Mouse (Mus musculus) intestine, embryonic 16.5 days (tissue): ENCODE measurements around the gene Ccne1. TPM values are rescaled to one million over a fixed set of nuclear protein-coding genes. Genes with fewer than 3 reads are reported as not detected.
A peak's percentile ranks its signal among the peaks of the same experiment; 100 is the strongest.

Source experiments
- ATAC-seq: fragments of 200-750 bp; cut with Nextera tagmentation; 2 replicates; pipeline ENCODE4 v1.8.0; 2017; ENCODE audit warnings: moderate TSS enrichment, moderate library complexity
- H3K27ac ChIP-seq: fragments of 300-500 bp; sonication (generic); 2 replicates; pipeline ENCODE4 v1.5.1; 2014; ENCODE audit warnings: mild to moderate bottlenecking, low read length
- H3K27me3 ChIP-seq: fragments of 300-500 bp; sonication (generic); replicated peaks from 2 replicates; pipeline ENCODE4 v1.6.1; 2014; ENCODE audit warnings: low read length, control low read depth, mixed read lengths; ENCODE audit not compliant: control insufficient read depth, insufficient read depth
- H3K36me3 ChIP-seq: fragments of 300-500 bp; sonication (generic); 2 replicates; pipeline ENCODE4 v1.6.1; 2014; ENCODE audit warnings: low read length, control low read depth; ENCODE audit not compliant: control insufficient read depth, insufficient read depth
- H3K4me1 ChIP-seq: fragments of 300-500 bp; sonication (generic); 2 replicates; pipeline ENCODE4 v1.6.1; 2014; ENCODE audit warnings: low read length, control low read depth, mixed read lengths; ENCODE audit not compliant: control insufficient read depth, insufficient read depth
- H3K4me2 ChIP-seq: fragments of 300-500 bp; sonication (generic); 2 replicates; pipeline ENCODE4 v1.6.1; 2014; ENCODE audit warnings: low read depth, low read length, control low read depth
- H3K4me3 ChIP-seq: fragments of 300-500 bp; sonication (generic); 2 replicates; pipeline ENCODE4 v1.5.1; 2014; ENCODE audit warnings: mild to moderate bottlenecking, low read length
- H3K9ac ChIP-seq: fragments of 300-500 bp; sonication (generic); 2 replicates; pipeline ENCODE4 v1.6.1; 2014; ENCODE audit warnings: low read depth, low read length
- H3K9me3 ChIP-seq: fragments of 300-500 bp; sonication (generic); 2 replicates; pipeline ENCODE4 v1.6.1; 2016; ENCODE audit warnings: low read length, control low read depth; ENCODE audit not compliant: control insufficient read depth
- WGBS: fragments of 180-500 bp; shearing (Covaris S2); extraction: QIAGEN DNeasy Blood & Tissue Kit; methylation state at CpG from one replicate; pipeline ENCODE4 v1.1.7; 2014; 5-methylcytosine and 5-hydroxymethylcytosine counted together
- polyA plus RNA-seq: library from polyadenylated mRNA; unstranded; fragments of >200 nt; fragmentation: Nextera tagmentation; extraction: Ambion mirVana; gene quantifications from 2 replicates; pipeline ENCODE4 v1.2.1, GENCODE M21; 2015

The Ccne1 gene
- polyA plus RNA-seq, 1 experiment from 2014 or later, result 55.9 TPM

GRCm38 (mm10) chr7:38085573-38086211 is 21.6 kb downstream of the Ccne1 start:
- no peaks in the 10 kb centered on the region for H3K9me3 ChIP-seq

DNA sequence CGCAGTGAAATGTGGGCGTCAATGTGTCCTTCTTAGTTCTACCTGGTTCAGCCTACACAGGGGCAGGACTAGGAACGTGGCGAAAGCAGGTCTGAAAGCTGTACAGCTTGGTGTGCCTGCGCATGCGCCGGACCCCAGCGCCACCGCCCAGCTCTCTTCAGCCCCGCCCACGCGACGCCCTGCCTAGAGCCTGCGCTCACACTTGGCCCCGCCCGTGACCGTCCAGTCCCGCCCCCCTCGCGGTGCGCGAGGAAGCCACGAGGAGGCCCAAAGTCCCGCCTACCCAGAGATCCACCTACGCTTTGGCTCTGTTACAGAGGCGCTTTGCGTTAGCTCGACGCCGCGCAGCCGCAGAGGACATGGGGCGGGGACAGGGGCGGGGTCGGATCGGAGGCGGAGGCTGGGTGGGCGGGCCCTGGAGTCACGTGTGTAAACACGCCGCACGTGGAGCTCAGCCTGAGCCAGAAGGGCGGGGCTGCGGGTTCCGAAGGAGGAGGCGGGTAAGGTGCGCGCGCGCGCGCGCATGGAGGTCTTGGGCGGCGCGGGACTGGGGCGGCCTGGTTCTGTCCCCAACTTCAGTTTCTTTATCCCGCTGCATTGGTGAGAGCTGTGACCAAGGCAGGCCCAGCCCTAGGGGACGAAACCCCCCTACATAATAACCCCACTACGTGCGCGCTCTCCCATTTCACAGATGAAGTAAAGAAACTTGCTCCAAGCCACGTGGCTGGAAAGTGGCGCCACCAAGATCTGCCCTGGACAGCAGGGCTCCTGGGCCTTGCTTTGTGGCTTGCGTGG is 22.4 kb downstream of the Ccne1 start:
- Histone ChIP-seq H3K4me1 (peaks cover 14% of the 10 kb centered on the region), H3K4me3 (peak overlapping the region; percentile 54), H3K36me3 (no peaks in the 10 kb centered on the region), H3K9me3 (no peaks in the 10 kb centered on the region), H3K27ac (peak overlapping the region; percentile 84), H3K9ac (peak overlapping the region; percentile 69), H3K4me2 (peak overlapping the region; percentile 83), H3K27me3 (no peaks in the 10 kb centered on the region)
- ATAC-seq, result peak; percentile 96
- WGBS, result under 1% methylated on average over 65 of the region's 65 CpGs

More at GRCm38 (mm10) chr7:38085573-38086211, 21.6 kb downstream of the Ccne1 start:
- ATAC-seq, result peak; percentile 65
- H3K4me2 ChIP-seq, result peak overlapping the region; percentile 82
- H3K27me3 ChIP-seq, result no peaks in the 10 kb centered on the region
- H3K27ac ChIP-seq, result peak overlapping the region; percentile 84
- no peaks in the 10 kb centered on the region for H3K36me3 ChIP-seq
- H3K9ac ChIP-seq, result peak overlapping the region; percentile 54
- under 1% methylated on average over 35 of the region's 35 CpGs for WGBS
- peaks cover 14% of the 10 kb centered on the region for H3K4me1 ChIP-seq
- peak overlapping the region; percentile 54 for H3K4me3 ChIP-seq

DNA sequence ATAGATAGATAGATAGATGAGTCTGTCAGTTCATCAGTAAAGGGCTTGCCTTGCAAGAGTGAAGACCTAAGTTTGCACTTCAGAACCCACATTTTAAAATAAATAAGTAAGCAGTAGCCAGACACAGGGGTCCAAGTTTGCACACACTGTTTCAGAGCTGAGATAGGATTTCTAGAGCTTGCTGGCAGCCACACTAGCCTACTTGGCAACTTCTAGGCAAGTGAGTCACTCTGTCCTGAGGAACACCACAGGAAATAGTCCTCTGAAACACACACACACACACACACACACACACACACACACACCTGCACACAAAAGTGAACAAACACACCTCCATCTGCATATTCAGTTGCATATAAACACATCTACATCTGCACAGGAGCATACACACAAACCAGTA is 24.4 kb downstream of the Ccne1 start:
- Histone ChIP-seq H3K27me3 (no peaks in the 10 kb centered on the region), H3K36me3 (no peaks in the 10 kb centered on the region), H3K9ac (no peak overlapping the region), H3K4me3 (no peak overlapping the region), H3K27ac (no peak overlapping the region), H3K4me1 (peaks cover 14% of the 10 kb centered on the region), H3K9me3 (no peaks in the 10 kb centered on the region), H3K4me2 (no peak overlapping the region)
- ATAC-seq, result no peak

DNA sequence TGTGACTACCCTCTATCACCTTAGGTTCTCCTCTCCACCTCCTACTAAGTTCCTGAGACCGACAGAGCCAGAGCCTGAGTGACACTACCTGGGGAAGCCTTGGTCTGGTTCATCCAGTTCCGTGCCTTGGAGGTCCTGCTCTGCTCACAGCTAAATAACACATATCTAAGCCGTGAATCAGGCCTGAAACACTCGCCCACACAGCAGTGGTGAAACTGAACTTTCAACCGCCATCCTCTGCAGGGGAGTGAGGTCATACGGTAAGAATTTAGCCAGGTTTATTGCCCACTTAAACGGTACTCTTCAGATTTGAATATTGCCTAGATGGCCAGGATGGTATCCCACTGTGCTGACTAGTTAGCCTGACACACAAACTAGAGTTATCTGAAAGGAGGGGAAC is 30.1 kb downstream of the Ccne1 start:
- Histone ChIP-seq H3K9ac (no peak overlapping the region), H3K9me3 (no peaks in the 10 kb centered on the region), H3K4me3 (no peak overlapping the region), H3K27ac (no peak overlapping the region), H3K4me1 (no peaks in the 10 kb centered on the region; the same call in 1 of the 2 replicates), H3K27me3 (no peaks in the 10 kb centered on the region; the same call in 1 of the 2 replicates), H3K4me2 (no peak overlapping the region), H3K36me3 (no peaks in the 10 kb centered on the region)
- WGBS, result 46% methylated on average over 7 of the region's 7 CpGs
- peak; percentile 62 for ATAC-seq

- 68% methylated on average over 6 of the region's 6 CpGs for WGBS
- H3K4me1 ChIP-seq, result no peaks in the 10 kb centered on the region; the same call in 1 of the 2 replicates
- no peak overlapping the region for H3K4me3 ChIP-seq
- no peaks in the 10 kb centered on the region for H3K9me3 ChIP-seq
- no peak overlapping the region for H3K27ac ChIP-seq
- no peaks in the 10 kb centered on the region for H3K36me3 ChIP-seq
- no peak overlapping the region for H3K4me2 ChIP-seq
- no peak for ATAC-seq
- H3K27me3 ChIP-seq, result no peaks in the 10 kb centered on the region; the same call in 1 of the 2 replicates
- no peak overlapping the region for H3K9ac ChIP-seq
These were observed 31.8 kb downstream of the Ccne1 start for GRCm38 (mm10) chr7:38075487-38075886.

DNA sequence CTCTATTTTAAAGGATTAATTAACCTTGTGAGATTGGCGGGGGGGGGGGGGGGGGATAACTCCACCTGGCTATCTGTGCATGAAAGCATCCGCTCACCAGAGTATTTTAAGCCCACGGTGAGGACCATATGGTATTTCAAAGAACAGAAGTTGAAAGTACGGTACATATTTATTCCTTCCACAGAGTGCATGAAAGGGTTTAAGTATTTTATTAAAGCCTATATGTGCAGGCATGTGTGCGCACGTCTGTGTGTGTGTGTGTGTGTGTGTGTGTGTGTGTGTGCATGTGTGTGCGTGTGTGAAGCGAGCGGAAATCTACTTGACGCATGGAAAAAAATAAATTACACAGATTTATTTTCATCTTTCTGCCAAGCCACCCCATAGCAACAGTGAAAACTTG is 32.4 kb downstream of the Ccne1 start:
- Histone ChIP-seq H3K4me1 (no peaks in the 10 kb centered on the region; the same call in 1 of the 2 replicates), H3K9ac (no peak overlapping the region), H3K36me3 (no peaks in the 10 kb centered on the region), H3K27ac (no peak overlapping the region), H3K27me3 (no peaks in the 10 kb centered on the region; the same call in 1 of the 2 replicates), H3K4me3 (no peak overlapping the region), H3K9me3 (no peaks in the 10 kb centered on the region), H3K4me2 (no peak overlapping the region)
- WGBS, result 52% methylated on average over 9 of the region's 10 CpGs
- ATAC-seq, result no peak

- Histone ChIP-seq H3K4me1 (no peaks in the 10 kb centered on the region; the same call in 1 of the 2 replicates), H3K9ac (no peak overlapping the region), H3K36me3 (no peaks in the 10 kb centered on the region), H3K4me3 (no peak overlapping the region), H3K9me3 (no peaks in the 10 kb centered on the region), H3K4me2 (no peak overlapping the region), H3K27me3 (no peaks in the 10 kb centered on the region; the same call in 1 of the 2 replicates), H3K27ac (no peak overlapping the region)
- 6% methylated on average over 14 of the region's 14 CpGs for WGBS
- no peak for ATAC-seq
These were observed 32.8 kb downstream of the Ccne1 start for GRCm38 (mm10) chr7:38074514-38074913.

- Histone ChIP-seq H3K4me3 (no peak overlapping the region), H3K9ac (no peak overlapping the region), H3K36me3 (no peaks in the 10 kb centered on the region), H3K9me3 (no peaks in the 10 kb centered on the region), H3K27me3 (no peaks in the 10 kb centered on the region; the same call in 1 of the 2 replicates), H3K4me1 (no peaks in the 10 kb centered on the region; the same call in 1 of the 2 replicates), H3K27ac (no peak overlapping the region), H3K4me2 (no peak overlapping the region)
- peak; percentile 56; the same call in 1 of the 2 replicates for ATAC-seq
- 26% methylated on average over 3 of the region's 3 CpGs for WGBS
These were observed 33.6 kb downstream of the Ccne1 start for GRCm38 (mm10) chr7:38073782-38074181.

DNA sequence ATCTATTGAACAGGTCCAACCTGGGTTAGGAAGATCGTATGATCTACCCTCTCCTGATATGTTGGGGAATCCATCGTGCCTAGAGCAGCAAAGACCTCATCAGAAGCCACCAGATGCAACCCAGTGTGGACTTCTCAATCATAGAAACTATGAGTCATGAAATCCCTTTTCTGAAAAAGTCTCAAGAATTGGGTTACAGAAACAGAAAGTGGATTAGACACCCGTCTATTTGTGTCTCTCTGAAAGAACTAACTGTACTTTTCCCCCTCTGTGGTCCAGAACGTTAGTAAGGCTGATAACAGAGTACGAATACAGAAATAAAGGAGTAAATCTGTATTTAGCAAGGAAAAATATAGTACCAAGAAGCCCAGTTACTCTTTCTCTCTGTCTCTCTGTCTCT is 36.3 kb downstream of the Ccne1 start:
- Histone ChIP-seq H3K27ac (no peak overlapping the region), H3K9ac (no peak overlapping the region), H3K36me3 (no peaks in the 10 kb centered on the region), H3K4me1 (no peaks in the 10 kb centered on the region; the same call in 1 of the 2 replicates), H3K4me2 (no peak overlapping the region), H3K9me3 (no peaks in the 10 kb centered on the region), H3K27me3 (no peaks in the 10 kb centered on the region; the same call in 1 of the 2 replicates), H3K4me3 (no peak overlapping the region)
- WGBS, result 76% methylated on average over 5 of the region's 5 CpGs
- no peak for ATAC-seq
